ENCODE assay signal across 24 mouse cellular contexts in genomic region chr10:117289034-117289505, GRCm38 (mm10). TPM values are rescaled to one million over a fixed set of nuclear protein-coding genes. Genes with fewer than 3 reads are reported as not detected.
A peak's percentile ranks its signal among the peaks of the same experiment; 100 is the strongest.
DNase-seq lines count a peak whose midpoint lies in the region; ATAC-seq and TF ChIP-seq lines count a peak whose summit lies in the region.
"Not testable (repeated sequence)": the region's sequence is repeated elsewhere in the genome, so short reads cannot be mapped to it uniquely, and the experiment has no call there.
"Had no signal": no experiment of that assay in that cellular context is flagged by ENCODE, and none has a peak within 500 bp of the region (broad histone marks: within the 10 kb centered on the region; RNA-seq: fewer than 3 reads in every experiment).

No protein-coding gene starts in this region.

- H3K4me1 ChIP-seq in bone marrow macrophage, adult 2 months (ENCODE audit: control insufficient read depth, insufficient read depth, low read length): peaks cover 60% of the 10 kb centered on the region
- H3K4me1 ChIP-seq in heart, embryonic 12.5 days (replicated peaks): peaks cover 22% of the 10 kb centered on the region
- peaks cover 16 to 17% of the 10 kb centered on the region in 2 experiments for H3K4me1 ChIP-seq in heart, embryonic 14.5 days (ENCODE audit: control insufficient read depth in 2 of 2, insufficient read depth in 2 of 2, low read length in 2 of 2)
- H3K4me1 ChIP-seq in heart, embryonic 16.5 days (ENCODE audit: control insufficient read depth, insufficient read depth, low read length); hindbrain, postnatal 0 days (ENCODE audit: insufficient read depth, low read length): not testable (repeated sequence)

- peaks cover 15% of the 10 kb centered on the region; the same call in 1 of the 2 replicates for H3K27me3 ChIP-seq in heart, embryonic 12.5 days (replicated peaks)
- H3K27me3 ChIP-seq in heart, embryonic 14.5 days (ENCODE audit: control insufficient read depth, insufficient read depth, low read length); heart, embryonic 16.5 days (ENCODE audit: control insufficient read depth, insufficient read depth, low read length); hindbrain, postnatal 0 days (ENCODE audit: insufficient read depth, low read length): not testable (repeated sequence)

- not testable (repeated sequence) for H3K4me2 ChIP-seq in heart, embryonic 12.5 days; heart, embryonic 14.5 days (ENCODE audit: low read length); heart, embryonic 16.5 days (ENCODE audit: low read depth, low read length); hindbrain, postnatal 0 days (ENCODE audit: low read depth, low read length)

- not testable (repeated sequence) for H3K9ac ChIP-seq in heart, embryonic 12.5 days; heart, embryonic 14.5 days (ENCODE audit: low read length); heart, embryonic 16.5 days (ENCODE audit: low read length); hindbrain, postnatal 0 days (replicated peaks; ENCODE audit: low read length)

- H3K9me3 ChIP-seq in heart, embryonic 12.5 days (replicated peaks); heart, embryonic 14.5 days (ENCODE audit: control insufficient read depth, low read length); heart, embryonic 16.5 days (replicated peaks; ENCODE audit: control insufficient read depth, low read length); hindbrain, postnatal 0 days (ENCODE audit: low read length): not testable (repeated sequence)

- H3K36me3 ChIP-seq in heart, embryonic 12.5 days; heart, embryonic 14.5 days (ENCODE audit: control insufficient read depth, insufficient read depth, low read length); heart, embryonic 16.5 days (ENCODE audit: control insufficient read depth, insufficient read depth); hindbrain, postnatal 0 days (ENCODE audit: insufficient read depth, low read length): not testable (repeated sequence)

- peak; percentile 94 for DNase-seq in adipocyte (ENCODE audit: low spot score)
- not testable (repeated sequence) for DNase-seq in hindbrain, postnatal 0 days (ENCODE audit: low spot score)
- peak; percentile 14 for DNase-seq in retina, postnatal 1 day

- H3K27ac ChIP-seq in bone marrow macrophage, adult 2 months (ENCODE audit: insufficient read depth, low read depth, low read length): peak overlapping the region; percentile 95
- H3K27ac ChIP-seq in heart, embryonic 12.5 days (ENCODE audit: poor library complexity, severe bottlenecking): peak overlapping the region; percentile 85
- H3K27ac ChIP-seq in heart, embryonic 14.5 days (replicated peaks in 1 of 2; ENCODE audit: control insufficient read depth in 1 of 2, insufficient read depth in 1 of 2, low read depth in 2 of 2, low read length in 2 of 2): peak overlapping the region; percentile 45 to 62; a peak in 3 of 4 replicates
- H3K27ac ChIP-seq in heart, embryonic 16.5 days (ENCODE audit: low read length); hindbrain, postnatal 0 days: not testable (repeated sequence)

- TF ChIP-seq CTCF in bone marrow macrophage, adult 2 months (IDR thresholded peaks at IDR 0.05; ENCODE audit: low read depth, low read length); hindbrain, postnatal 0 days (IDR thresholded peaks at IDR 0.05; ENCODE audit: low read depth): not testable (repeated sequence)

- not testable (repeated sequence) for H3K4me3 ChIP-seq in bone marrow macrophage, adult 2 months (ENCODE audit: insufficient read depth, low read length); heart, embryonic 12.5 days; heart, embryonic 14.5 days (ENCODE audit: control insufficient read depth in 1 of 2, insufficient read depth in 1 of 2, low read depth in 1 of 2, low read length in 2 of 2); heart, embryonic 16.5 days (ENCODE audit: low read length); hindbrain, postnatal 0 days (ENCODE audit: low read length)

- ATAC-seq in heart, embryonic 12.5 days (ENCODE audit: insufficient number of reproducible peaks, low FRiP score): peak; percentile 74; the same call in 1 of the 2 replicates
- ATAC-seq in heart, embryonic 14.5 days (ENCODE audit: insufficient number of reproducible peaks, insufficient read depth, low FRiP score, low read depth): peak; percentile 63
- ATAC-seq in heart, embryonic 16.5 days (replicated peaks; ENCODE audit: extremely low read depth, insufficient read depth, low FRiP score): peak; percentile 70
- 0 out of 2 replicates have a peak, but pooled peaks have one; percentile 43 for ATAC-seq in hindbrain, postnatal 0 days

- TF ChIP-seq POLR2A in bone marrow macrophage, adult 2 months (IDR thresholded peaks at IDR 0.05; ENCODE audit: borderline replicate concordance, low read depth, low read length): not testable (repeated sequence)

- 31% methylated on average over 5 of the region's 5 CpGs for whole genome bisulfite sequencing in heart, embryonic 12.5 days
- WGBS in heart, embryonic 14.5 days: 28% methylated on average over 5 of the region's 5 CpGs
- WGBS in heart, embryonic 16.5 days: 38% methylated on average over 5 of the region's 5 CpGs
- 70% methylated on average over 5 of the region's 5 CpGs for WGBS in hindbrain, postnatal 0 days

RNA-seq across cellular contexts. Expression of gene Lyz1, which starts 3.6 kb away (rescaled TPM):
- 90.7 and 94.4 TPM in 2 replicates for polyA plus RNA-seq in bone marrow macrophage, adult 2 months (2012; ENCODE audit: insufficient read depth, insufficient read length, missing spikeins)
- polyA plus RNA-seq in heart, embryonic 12.5 days (2016; fragmentation: Nextera tagmentation; extraction: Ambion mirVana): 13.5 and 15.0 TPM in 2 replicates
- polyA plus RNA-seq in heart, embryonic 14.5 days (2014; fragmentation: Nextera tagmentation; extraction: Ambion mirVana): 5.1 TPM in 2 replicates
- polyA plus RNA-seq in heart, embryonic 16.5 days (2015; fragmentation: Nextera tagmentation; extraction: Ambion mirVana): 2.6 and 2.9 TPM in 2 replicates
- 0.68 TPM in 1 of 2 replicates, not detected in the other for total RNA-seq in hindbrain, postnatal 0 days (2014; rRNA removed)
- polyA plus RNA-seq in hindbrain, postnatal 0 days (2015; fragmentation: Nextera tagmentation; extraction: Ambion mirVana): 0.14 TPM in 1 of 2 replicates, not detected in the other
- total RNA-seq: CH12.LX; common myeloid progenitor, adult 5-6 weeks had no signal
- polyA plus RNA-seq: CD4-positive, CD25-positive, alpha-beta regulatory T cell, adult 4 months; embryonic facial prominence, embryonic 11.5 days; embryonic facial prominence, embryonic 13.5 days; erythroblast, embryonic 14.5 days; forebrain, embryonic 10.5 days; forebrain, embryonic 12.5 days; forebrain, embryonic 14.5 days; forebrain, embryonic 16.5 days; G1E had no signal

RNA-seq across cellular contexts. Expression of gene Lyz2, which starts 6.9 kb away (rescaled TPM):
- 36,853 and 37,625 TPM in 2 replicates for polyA plus RNA-seq in bone marrow macrophage, adult 2 months (2012; ENCODE audit: insufficient read depth, insufficient read length, missing spikeins)
- 87.0 and 95.2 TPM in 2 replicates for polyA plus RNA-seq in heart, embryonic 12.5 days (2016; fragmentation: Nextera tagmentation; extraction: Ambion mirVana)
- polyA plus RNA-seq in heart, embryonic 14.5 days (2014; fragmentation: Nextera tagmentation; extraction: Ambion mirVana): 106 and 110 TPM in 2 replicates
- 86.6 and 87.8 TPM in 2 replicates for polyA plus RNA-seq in heart, embryonic 16.5 days (2015; fragmentation: Nextera tagmentation; extraction: Ambion mirVana)
- 7.5 and 12.7 TPM in 2 replicates for total RNA-seq in hindbrain, postnatal 0 days (2014; rRNA removed)
- 25.6 and 26.1 TPM in 2 replicates for polyA plus RNA-seq in hindbrain, postnatal 0 days (2015; fragmentation: Nextera tagmentation; extraction: Ambion mirVana)

RNA-seq across cellular contexts. Expression of gene 9530003J23Rik, which starts 50.6 kb away (rescaled TPM):
- polyA plus RNA-seq in bone marrow macrophage, adult 2 months (2012; ENCODE audit: insufficient read depth, insufficient read length, missing spikeins): not detected in 2 replicates
- polyA plus RNA-seq in heart, embryonic 12.5 days (2016; fragmentation: Nextera tagmentation; extraction: Ambion mirVana): not detected in 2 replicates
- polyA plus RNA-seq in heart, embryonic 14.5 days (2014; fragmentation: Nextera tagmentation; extraction: Ambion mirVana): not detected in 2 replicates
- not detected in 2 replicates for polyA plus RNA-seq in heart, embryonic 16.5 days (2015; fragmentation: Nextera tagmentation; extraction: Ambion mirVana)
- total RNA-seq in hindbrain, postnatal 0 days (2014; rRNA removed): not detected in 2 replicates
- not detected in 2 replicates for polyA plus RNA-seq in hindbrain, postnatal 0 days (2015; fragmentation: Nextera tagmentation; extraction: Ambion mirVana)
- total RNA-seq: adrenal gland, adult 2 months; adrenal gland, postnatal 10 days; adrenal gland, postnatal 25 days; adrenal gland, postnatal 4 days; CH12.LX; common myeloid progenitor, adult 5-6 weeks had no signal
- polyA plus RNA-seq: adrenal gland, adult 2 months; brain, embryonic 14.5 days; CD4-positive, CD25-positive, alpha-beta regulatory T cell, adult 4 months; embryonic facial prominence, embryonic 11.5 days; embryonic facial prominence, embryonic 13.5 days; embryonic facial prominence, embryonic 15.5 days; erythroblast, embryonic 14.5 days; forebrain, embryonic 10.5 days; forebrain, embryonic 12.5 days; forebrain, embryonic 14.5 days; forebrain, embryonic 16.5 days; G1E had no signal

Comparison
In these comparisons a context has a peak if more than half of its experiments do, and no peak if none do; other contexts are left out.
1. RNA of gene Lyz2, which starts 6.9 kb away (polyA plus RNA-seq): 36,853 to 37,625 TPM in bone marrow macrophage, adult 2 months; 106 to 110 TPM in heart, embryonic 14.5 days, 87.0 to 95.2 TPM in heart, embryonic 12.5 days, 86.6 to 87.8 TPM in heart, embryonic 16.5 days and 25.6 to 26.1 TPM in hindbrain, postnatal 0 days; every median in the first group is over 100 times any median in the second.
2. Peak in every context shown above with its lines, with median percentiles within 50 percentile points of each other: ATAC-seq.